Mouse (Mus musculus) hindbrain, embryonic 12.5 days (tissue): Measurements from ENCODE around the gene Gstk1. TPM values are rescaled to one million over a fixed set of nuclear protein-coding genes. Genes with fewer than 3 reads are reported as not detected.

Source experiments
- ATAC-seq: fragments of 200-750 bp; cut with Nextera tagmentation; 2 replicates; pipeline ENCODE4 v1.8.0; 2017; ENCODE audit warnings: moderate TSS enrichment; ENCODE audit not compliant: low FRiP score
- H3K27ac ChIP-seq: fragments of 300-500 bp; sonication (generic); 2 replicates; pipeline ENCODE4 v1.5.1; 2016; ENCODE audit warnings: mild to moderate bottlenecking
- H3K27me3 ChIP-seq: fragments of 300-500 bp; sonication (generic); 2 replicates; pipeline ENCODE4 v1.6.1; 2016; ENCODE audit warnings: mild to moderate bottlenecking
- H3K36me3 ChIP-seq: fragments of 300-500 bp; sonication (generic); 2 replicates; pipeline ENCODE4 v1.6.1; 2016; ENCODE audit warnings: mild to moderate bottlenecking
- H3K4me1 ChIP-seq: fragments of 300-500 bp; sonication (generic); 2 replicates; pipeline ENCODE4 v1.6.1; 2016
- H3K4me2 ChIP-seq: fragments of 300-500 bp; sonication (generic); replicated peaks from 2 replicates; pipeline ENCODE4 v1.6.1; 2016; ENCODE audit warnings: mild to moderate bottlenecking
- H3K4me3 ChIP-seq: fragments of 300-500 bp; sonication (generic); 2 replicates; pipeline ENCODE4 v1.5.1; 2016; ENCODE audit warnings: mild to moderate bottlenecking
- H3K9ac ChIP-seq: fragments of 300-500 bp; sonication (generic); 2 replicates; pipeline ENCODE4 v1.6.1; 2016; ENCODE audit warnings: mild to moderate bottlenecking, moderate library complexity
- H3K9me3 ChIP-seq: fragments of 300-500 bp; sonication (generic); replicated peaks from 2 replicates; pipeline ENCODE4 v1.6.1; 2016; ENCODE audit warnings: mild to moderate bottlenecking
- WGBS: fragments of 180-500 bp; shearing (Covaris S2); methylation state at CpG from one replicate; pipeline ENCODE4 v1.1.7; 2016; 5-methylcytosine and 5-hydroxymethylcytosine counted together
- polyA plus RNA-seq: library from polyadenylated mRNA; unstranded; fragments of >200 nt; fragmentation: Nextera tagmentation; extraction: Ambion mirVana; gene quantifications from 2 replicates; pipeline ENCODE4 v1.2.1, GENCODE M21; 2016

The Gstk1 gene
- polyA plus RNA-seq, 1 experiment from 2014 or later, result 18.8 TPM

- Histone ChIP-seq H3K36me3 (peaks cover 45% of the 10 kb centered on the region), H3K4me3 (no peak within 1 kb of the TSS), H3K27me3 (no peaks in the 10 kb centered on the region), H3K4me2 (no peak within 1 kb of the TSS), H3K9ac (no peak within 1 kb of the TSS), H3K9me3 (no peaks in the 10 kb centered on the region), H3K27ac (no peak within 1 kb of the TSS), H3K4me1 (no peaks in the 10 kb centered on the region)
- peak; percentile 38; the same call in 1 of the 2 replicates for ATAC-seq
- 71% methylated on average over 4 of the region's 5 CpGs for WGBS
These were observed 40.7 kb downstream of the Gstk1 start, which contains the start of gene Clcn1 for GRCm38 (mm10) chr6:42286448-42286847. TSS of gene Clcn1 (plus strand) at chr6:42286685.

- Histone ChIP-seq H3K36me3 (peaks cover 45% of the 10 kb centered on the region), H3K4me3 (no peak overlapping the region), H3K4me2 (no peak overlapping the region), H3K9me3 (no peaks in the 10 kb centered on the region), H3K9ac (no peak overlapping the region), H3K27ac (no peak overlapping the region), H3K4me1 (no peaks in the 10 kb centered on the region), H3K27me3 (no peaks in the 10 kb centered on the region)
- ATAC-seq, result no peak
These were observed 41.8 kb downstream of the Gstk1 start for GRCm38 (mm10) chr6:42287562-42287961.

- Histone ChIP-seq H3K36me3 (peaks cover 49% of the 10 kb centered on the region), H3K4me1 (no peaks in the 10 kb centered on the region), H3K27me3 (no peaks in the 10 kb centered on the region), H3K9ac (no peak overlapping the region), H3K4me2 (no peak overlapping the region), H3K4me3 (no peak overlapping the region), H3K27ac (no peak overlapping the region), H3K9me3 (no peaks in the 10 kb centered on the region)
- 93% methylated on average over 6 of the region's 6 CpGs for WGBS
- no peak for ATAC-seq
These were observed 47.6 kb downstream of the Gstk1 start for GRCm38 (mm10) chr6:42293327-42293726.

GRCm38 (mm10) chr6:42295549-42296094 lies 49.9 kb downstream of the Gstk1 start:
- H3K4me3 ChIP-seq, result no peak overlapping the region
- no peaks in the 10 kb centered on the region for H3K27me3 ChIP-seq
- H3K9me3 ChIP-seq, result no peaks in the 10 kb centered on the region
- 86% methylated on average over 3 of the region's 3 CpGs for WGBS
- H3K36me3 ChIP-seq, result peaks cover 64% of the 10 kb centered on the region
- no peak overlapping the region for H3K9ac ChIP-seq
- no peak overlapping the region for H3K4me2 ChIP-seq
- H3K27ac ChIP-seq, result no peak overlapping the region
- ATAC-seq, result no peak
- H3K4me1 ChIP-seq, result no peaks in the 10 kb centered on the region

- Histone ChIP-seq H3K9me3 (no peaks in the 10 kb centered on the region), H3K9ac (no peak overlapping the region), H3K4me3 (no peak overlapping the region), H3K4me2 (no peak overlapping the region), H3K36me3 (peaks cover 42% of the 10 kb centered on the region), H3K27me3 (no peaks in the 10 kb centered on the region), H3K4me1 (no peaks in the 10 kb centered on the region), H3K27ac (no peak overlapping the region)
- ATAC-seq, result no peak
- 91% methylated on average over 5 of the region's 5 CpGs for WGBS
These were observed 53.6 kb downstream of the Gstk1 start for GRCm38 (mm10) chr6:42299362-42299761.

Other genes starting within 250 kb of the Gstk1 start
- not detected in 2 replicates for gene Sva, start 207.5 kb upstream of the Gstk1 start, polyA plus RNA-seq
- gene Tas2r139, start 105.0 kb upstream of the Gstk1 start, polyA plus RNA-seq, result not detected in 2 replicates
- gene Tas2r144, start 30.6 kb upstream of the Gstk1 start, polyA plus RNA-seq, result not detected in 2 replicates
- 0.81 and 1.4 TPM in 2 replicates for gene Tmem139, start 16.0 kb downstream of the Gstk1 start, polyA plus RNA-seq
- gene Casp2, start 19.1 kb downstream of the Gstk1 start, polyA plus RNA-seq, result 61.4 and 63.5 TPM in 2 replicates
- gene Clcn1, start 40.8 kb downstream of the Gstk1 start, polyA plus RNA-seq, result 1.4 and 1.7 TPM in 2 replicates
- 4.3 and 4.9 TPM in 2 replicates for gene Fam131b, start 78.7 kb downstream of the Gstk1 start, polyA plus RNA-seq
- 71.4 and 82.5 TPM in 2 replicates for gene Zyx, start 103.7 kb downstream of the Gstk1 start, polyA plus RNA-seq
- 1.9 and 2.4 TPM in 2 replicates for gene Epha1, start 127.3 kb downstream of the Gstk1 start, polyA plus RNA-seq
- gene Tas2r143, start 154.3 kb downstream of the Gstk1 start, polyA plus RNA-seq, result not detected in 2 replicates
- gene Tas2r135, start 159.5 kb downstream of the Gstk1 start, polyA plus RNA-seq, result not detected in 2 replicates
- gene Tas2r126, start 188.6 kb downstream of the Gstk1 start, polyA plus RNA-seq, result not detected in 2 replicates
- gene Olfr458, start 219.3 kb downstream of the Gstk1 start, polyA plus RNA-seq, result not detected in 2 replicates
- gene Olfr457, start 230.4 kb downstream of the Gstk1 start, polyA plus RNA-seq, result not detected in 2 replicates
- gene Olfr456, start 241.3 kb downstream of the Gstk1 start, polyA plus RNA-seq, result not detected in 2 replicates